Mouse (Mus musculus): ENCODE measurements at regions not wholly inside any gene's neighbourhood (a gene's known extent, or its start where the extent isn't known, plus 50 kb on each side); places are given as distances from the start of the nearest gene placed in this dataset.

GRCm38 (mm10) chr1:127103664-127104063 lies 101.2 kb upstream of the Mgat5 start:
- no peak for TF ChIP-seq CTCF (conservative IDR thresholded peaks at IDR 0.05; ENCODE audit: insufficient read depth, insufficient read length, low read depth, low read length)
- TF ChIP-seq POLR2A (IDR thresholded peaks at IDR 0.05; ENCODE audit: low read depth, low read length), result no peak

All from kidney, adult 2 months (tissue).